Mouse (Mus musculus) brown adipose tissue, adult 24 weeks (tissue): ENCODE data around the gene Taf4. TPM values are rescaled to one million over a fixed set of nuclear protein-coding genes. Genes with fewer than 3 reads are reported as not detected.

Experiments
- H3K27ac ChIP-seq: fragments of 200-500 bp; replicated peaks from 2 replicates; pipeline ENCODE4 v1.5.1; 2012; ENCODE audit warnings: low read depth, mild to moderate bottlenecking, low read length
- H3K4me1 ChIP-seq: fragments of 200-500 bp; 2 replicates; pipeline ENCODE4 v1.6.1; 2012; ENCODE audit warnings: low read length, mixed read lengths; ENCODE audit not compliant: control insufficient read depth, insufficient read depth, insufficient read length
- H3K4me3 ChIP-seq: fragments of 200-500 bp; 2 replicates; pipeline ENCODE4 v1.5.1; 2012; ENCODE audit warnings: low read depth, mild to moderate bottlenecking, low read length, moderate library complexity; ENCODE audit not compliant: insufficient read depth
- polyA plus RNA-seq: library from polyadenylated mRNA; stranded (reverse); fragments of >200 nt; gene quantifications from 2 replicates; pipeline ENCODE4 v1.2.4, GENCODE M21; 2012; ENCODE audit not compliant: missing spikeins, insufficient read depth, insufficient read length

Gene Taf4
- polyA plus RNA-seq, 1 experiment: 8.0 TPM

DNA sequence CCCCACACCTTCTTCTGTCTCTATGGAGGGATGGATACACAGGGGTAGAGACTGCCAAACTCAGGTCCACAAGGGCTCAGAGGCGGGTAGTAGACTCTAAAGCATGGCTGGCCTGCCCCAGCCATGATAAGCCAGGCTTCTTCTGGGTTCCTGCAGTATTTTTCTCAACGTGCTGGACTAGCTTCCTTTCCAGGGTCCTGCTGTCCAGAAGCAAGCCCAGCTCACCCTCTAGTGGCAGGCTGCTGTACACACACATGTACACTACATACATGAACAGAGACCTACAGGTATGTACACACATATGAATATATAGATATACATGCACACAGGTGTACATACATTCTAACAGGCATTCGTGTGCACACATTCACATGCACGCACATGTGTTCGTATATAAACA lies 103.7 kb downstream of the Taf4 start:
- H3K4me1 ChIP-seq: no peaks in the 10 kb centered on the region
- no peak overlapping the region for H3K27ac ChIP-seq
- no peak overlapping the region for H3K4me3 ChIP-seq

DNA sequence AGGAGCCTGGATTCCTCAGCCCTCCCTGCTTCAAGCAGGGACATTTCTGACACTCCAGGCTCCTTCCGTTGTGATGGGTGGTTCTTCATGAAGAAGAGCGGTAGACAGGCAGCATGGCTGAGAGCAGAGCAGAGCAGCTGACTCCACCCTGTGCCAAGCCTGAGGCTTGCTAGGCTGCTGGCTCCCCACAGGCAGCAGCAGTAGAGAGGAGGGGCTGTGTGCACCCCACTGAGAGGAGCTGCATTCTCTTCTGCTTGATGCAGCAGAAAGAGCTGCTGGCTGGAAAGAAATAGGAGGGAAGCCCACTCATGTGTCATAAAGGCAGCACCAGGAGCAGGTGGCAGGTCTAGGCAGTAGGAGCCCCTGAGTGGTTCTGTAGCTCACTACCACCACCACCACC lies 106.6 kb downstream of the Taf4 start:
- Histone ChIP-seq H3K27ac (no peak overlapping the region), H3K4me1 (no peaks in the 10 kb centered on the region), H3K4me3 (no peak overlapping the region)

DNA sequence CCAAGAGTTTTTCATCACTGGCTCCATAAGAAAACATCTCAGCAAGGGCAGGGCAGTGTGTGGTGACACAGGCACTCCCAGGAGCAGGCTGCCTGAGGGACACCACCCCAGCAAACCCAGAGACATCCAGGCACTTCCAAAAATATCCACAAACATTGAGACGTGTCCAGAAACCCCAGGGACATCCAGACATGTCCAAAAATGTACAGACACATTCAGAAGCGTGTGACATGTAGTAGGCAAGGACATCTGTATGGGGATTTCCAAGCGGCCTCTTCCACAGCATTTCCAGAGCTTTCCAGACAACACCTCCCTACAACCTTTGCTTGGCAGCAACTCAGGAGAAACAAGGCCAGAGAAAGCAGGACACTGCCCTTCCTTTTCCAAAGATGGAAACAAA lies 108.8 kb downstream of the Taf4 start:
- H3K4me1 ChIP-seq: no peaks in the 10 kb centered on the region
- H3K4me3 ChIP-seq: no peak overlapping the region
- no peak overlapping the region for H3K27ac ChIP-seq

DNA sequence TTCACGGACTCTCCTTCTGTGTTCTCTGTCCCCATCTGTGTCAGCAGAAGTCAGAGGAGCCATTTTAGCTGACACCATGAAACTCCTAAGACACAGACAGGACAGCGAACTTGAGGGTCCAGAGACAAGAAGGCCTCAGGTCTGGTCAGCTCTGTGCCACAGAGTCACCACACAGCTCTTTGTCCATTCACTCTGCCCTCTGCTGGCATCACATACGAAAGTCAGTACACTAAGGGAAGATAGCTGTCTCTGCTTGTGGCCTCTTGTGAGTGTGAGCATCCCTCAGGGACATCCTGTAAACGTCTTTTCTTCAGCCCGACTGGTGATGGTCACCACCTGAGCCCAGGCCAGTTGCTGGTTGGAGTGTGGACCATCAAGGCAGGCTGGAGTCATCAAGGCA lies 111.3 kb downstream of the Taf4 start:
- H3K4me3 ChIP-seq: no peak overlapping the region
- H3K27ac ChIP-seq: no peak overlapping the region
- no peaks in the 10 kb centered on the region for H3K4me1 ChIP-seq

DNA sequence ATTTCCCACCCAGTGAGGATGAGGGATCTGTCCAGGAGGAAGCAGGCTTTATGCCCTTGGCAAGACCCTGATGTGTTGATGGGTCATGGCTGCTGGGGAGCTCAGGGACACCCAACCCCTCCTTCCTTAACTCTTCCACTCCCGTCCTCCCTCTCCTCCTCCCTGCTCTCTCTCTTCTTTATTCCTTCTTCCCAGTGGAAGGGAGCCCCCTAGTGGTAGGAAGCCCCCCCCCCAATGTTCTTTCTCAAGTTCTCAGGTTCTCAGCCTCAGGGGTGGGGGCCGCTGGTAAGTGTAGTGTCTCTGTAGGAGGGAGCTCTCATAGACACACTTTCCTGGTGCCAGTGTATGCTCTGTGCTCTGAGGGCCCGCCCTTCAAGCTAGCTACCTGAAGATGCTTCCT lies 113.2 kb downstream of the Taf4 start:
- H3K4me3 ChIP-seq: no peak overlapping the region
- H3K4me1 ChIP-seq: no peaks in the 10 kb centered on the region
- no peak overlapping the region for H3K27ac ChIP-seq

DNA sequence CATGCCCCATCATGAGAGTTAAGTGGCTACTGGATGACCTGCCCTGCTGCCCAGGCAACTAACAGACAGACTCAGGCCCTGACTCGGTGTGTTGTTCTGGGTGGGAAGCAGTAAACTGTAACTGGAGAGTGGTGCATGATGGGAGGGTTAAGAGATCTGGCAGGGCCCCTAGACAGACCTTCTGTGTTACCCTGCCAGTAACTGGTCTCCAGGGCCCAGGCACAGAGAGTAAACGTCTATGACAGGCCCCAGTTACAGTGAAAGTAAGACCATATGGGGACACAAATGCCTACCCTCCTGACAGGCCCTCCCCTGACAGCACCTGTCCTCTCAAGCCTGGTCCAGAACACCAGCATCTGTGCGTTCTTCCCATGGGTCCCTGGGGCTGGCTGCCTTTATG lies 113.8 kb downstream of the Taf4 start:
- no peak overlapping the region for H3K27ac ChIP-seq
- no peak overlapping the region for H3K4me3 ChIP-seq
- H3K4me1 ChIP-seq: no peaks in the 10 kb centered on the region

Other genes starting within 250 kb of the Taf4 start
- 19.9 and 25.8 TPM in 2 replicates for gene Lsm14b, start 48.3 kb upstream of the Taf4 start, polyA plus RNA-seq
- 177 and 196 TPM in 2 replicates for gene Psma7, start 65.8 kb upstream of the Taf4 start, polyA plus RNA-seq
- gene Ss18l1, start 65.9 kb upstream of the Taf4 start, polyA plus RNA-seq: 1.2 and 1.5 TPM in 2 replicates
- 17.4 and 21.7 TPM in 2 replicates for gene Mtg2, start 93.9 kb upstream of the Taf4 start, polyA plus RNA-seq
- not detected in 2 replicates for gene Hrh3, start 127.8 kb upstream of the Taf4 start, polyA plus RNA-seq
- gene Osbpl2, start 142.7 kb upstream of the Taf4 start, polyA plus RNA-seq: 27.2 and 38.7 TPM in 2 replicates
- 65.9 and 105 TPM in 2 replicates for gene Adrm1, start 194.8 kb upstream of the Taf4 start, polyA plus RNA-seq
- gene Lama5, start 249.2 kb upstream of the Taf4 start, polyA plus RNA-seq: 3.2 and 7.3 TPM in 2 replicates